Mouse (Mus musculus): ENCODE data around the gene Itgam. TPM values are rescaled to one million over a fixed set of nuclear protein-coding genes. Genes with fewer than 3 reads are reported as not detected.
"Not testable (repeated sequence)": the region's sequence is repeated elsewhere in the genome, so short reads cannot be mapped to it uniquely, and the experiment has no call there.

Itgam gene
- 1.8 TPM in 2 replicates for polyA plus RNA-seq (2015; fragmentation: Nextera tagmentation; extraction: Ambion mirVana)

DNA sequence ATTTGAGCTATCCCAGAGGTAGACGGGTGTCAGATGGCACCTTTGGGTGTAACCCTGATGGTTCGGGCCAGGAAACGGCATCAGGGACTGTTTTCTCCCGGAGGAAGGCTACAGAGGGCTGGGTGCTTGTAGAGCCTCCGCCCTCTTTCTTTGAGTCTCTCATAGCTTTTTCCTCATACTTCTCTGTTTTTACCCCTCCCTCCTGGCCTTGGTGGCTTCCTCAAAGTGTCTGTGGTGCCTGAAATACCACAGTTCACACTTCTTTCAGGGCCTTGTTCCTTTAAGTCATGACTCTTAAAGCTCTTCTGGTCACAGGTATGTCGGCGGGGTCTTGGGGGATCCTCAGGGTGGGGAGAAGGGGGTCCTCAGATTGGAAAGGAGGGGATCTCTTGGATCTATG, at the start of gene Itgam, which contains the start of gene Gm49368:
TSS of gene Itgam (plus strand) at position 185 of the 400 bp plus-strand sequence.
TSS of gene Gm49368 (plus strand) at position 228 of the 400 bp plus-strand sequence.
- peak within 1 kb of the TSS; percentile 15; the same call in 1 of the 2 replicates for H3K27ac ChIP-seq
- no peaks in the 10 kb centered on the region for H3K27me3 ChIP-seq
- H3K4me2 ChIP-seq: no peak within 1 kb of the TSS
- ATAC-seq (ENCODE audit: low read depth): no peak
- H3K36me3 ChIP-seq: no peaks in the 10 kb centered on the region
- 0 out of 2 replicates have a peak, but pooled peaks cover 6% of the 10 kb centered on the region for H3K4me1 ChIP-seq (replicated peaks)
- no peak for DNase-seq
- H3K9me3 ChIP-seq (replicated peaks): no peaks in the 10 kb centered on the region
- WGBS (ENCODE audit: insufficient replicate concordance): 30% methylated on average over 7 of the region's 7 CpGs
- no peak within 1 kb of the TSS for H3K4me3 ChIP-seq (replicated peaks)
- H3K9ac ChIP-seq: no peak within 1 kb of the TSS

DNA sequence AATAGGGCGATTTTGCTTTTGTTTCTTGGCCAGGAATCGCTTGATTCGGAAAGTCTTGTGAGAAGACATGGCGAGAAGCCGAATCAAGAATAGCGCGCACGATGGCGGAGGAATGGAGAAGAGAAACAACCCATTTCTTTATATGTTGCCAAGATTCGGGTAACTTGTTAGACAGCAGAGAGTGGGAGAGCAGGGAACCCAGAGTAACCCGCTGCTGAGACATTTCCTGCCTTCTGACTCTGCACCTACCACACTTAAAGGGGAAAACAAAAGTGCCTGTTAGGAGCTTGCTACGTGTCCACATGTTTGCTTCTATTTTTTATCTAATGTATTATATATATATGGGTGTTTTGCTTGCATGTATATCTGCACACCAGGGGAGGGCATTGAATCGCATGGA, 49.3 kb upstream of the Itgam start:
- Histone ChIP-seq H3K9ac (no peak overlapping the region), H3K9me3 (replicated peaks) (no peaks in the 10 kb centered on the region), H3K27ac (no peak overlapping the region), H3K27me3 (no peaks in the 10 kb centered on the region), H3K4me1 (replicated peaks) (no peaks in the 10 kb centered on the region; the same call in 1 of the 2 replicates), H3K4me3 (replicated peaks) (no peak overlapping the region), H3K4me2 (no peak overlapping the region), H3K36me3 (no peaks in the 10 kb centered on the region)
- 78% methylated on average over 13 of the region's 13 CpGs for WGBS (ENCODE audit: insufficient replicate concordance)
- ATAC-seq (ENCODE audit: low read depth): no peak
- no peak for DNase-seq

DNA sequence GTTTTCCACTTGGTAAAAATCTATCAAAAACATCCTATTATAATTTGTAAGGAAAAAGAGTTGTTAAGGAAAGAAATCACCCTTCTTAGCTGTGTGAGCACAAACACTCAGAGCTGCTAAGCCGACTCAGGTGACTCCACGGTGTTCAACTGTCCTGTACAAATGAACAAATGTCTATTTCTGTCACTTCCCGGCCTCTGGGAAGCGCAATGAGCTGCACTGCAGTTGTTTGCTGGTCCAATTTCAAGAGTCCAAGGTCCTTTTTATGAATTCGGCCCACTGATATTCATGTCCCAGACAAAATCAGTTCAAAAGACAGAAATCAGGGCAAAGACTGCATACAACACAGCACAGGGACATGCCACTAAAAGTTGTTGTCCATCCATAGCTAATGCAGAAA, 46.3 kb upstream of the Itgam start:
- not testable (repeated sequence) for ATAC-seq (ENCODE audit: low read depth); H3K9me3 ChIP-seq (replicated peaks); H3K4me3 ChIP-seq (replicated peaks); H3K36me3 ChIP-seq; H3K9ac ChIP-seq; H3K4me2 ChIP-seq; H3K27me3 ChIP-seq; H3K27ac ChIP-seq; DNase-seq; H3K4me1 ChIP-seq (replicated peaks)
- 50% methylated on average over 5 of the region's 5 CpGs for WGBS (ENCODE audit: insufficient replicate concordance)

DNA sequence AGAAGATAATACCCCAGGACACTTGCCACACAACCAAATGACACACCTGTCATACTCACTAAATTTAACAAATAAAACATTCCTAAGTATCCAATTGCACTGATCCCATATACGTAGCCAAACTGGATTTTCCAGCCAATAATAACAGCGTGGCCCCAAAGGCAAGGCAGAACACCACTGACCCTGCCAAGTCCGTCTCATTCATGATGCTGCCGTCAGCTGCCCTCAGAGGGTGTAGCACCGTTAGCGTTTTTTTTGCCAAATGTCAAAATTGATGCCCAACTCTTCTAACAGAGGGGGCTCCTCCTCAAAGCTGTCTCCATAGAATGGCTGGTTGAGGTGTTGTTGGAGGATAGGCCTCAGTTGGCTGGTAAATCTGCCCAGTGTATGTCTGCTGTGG, 45.8 kb upstream of the Itgam start:
- Histone ChIP-seq H3K27me3 (no peaks in the 10 kb centered on the region), H3K4me2 (no peak overlapping the region), H3K4me1 (replicated peaks) (no peaks in the 10 kb centered on the region), H3K27ac (no peak overlapping the region), H3K36me3 (no peaks in the 10 kb centered on the region), H3K9me3 (replicated peaks) (no peaks in the 10 kb centered on the region), H3K4me3 (replicated peaks) (no peak overlapping the region), H3K9ac (no peak overlapping the region)
- DNase-seq (no peak), ATAC-seq (ENCODE audit: low read depth) (no peak)
- WGBS (ENCODE audit: insufficient replicate concordance): 74% methylated on average over 6 of the region's 6 CpGs

DNA sequence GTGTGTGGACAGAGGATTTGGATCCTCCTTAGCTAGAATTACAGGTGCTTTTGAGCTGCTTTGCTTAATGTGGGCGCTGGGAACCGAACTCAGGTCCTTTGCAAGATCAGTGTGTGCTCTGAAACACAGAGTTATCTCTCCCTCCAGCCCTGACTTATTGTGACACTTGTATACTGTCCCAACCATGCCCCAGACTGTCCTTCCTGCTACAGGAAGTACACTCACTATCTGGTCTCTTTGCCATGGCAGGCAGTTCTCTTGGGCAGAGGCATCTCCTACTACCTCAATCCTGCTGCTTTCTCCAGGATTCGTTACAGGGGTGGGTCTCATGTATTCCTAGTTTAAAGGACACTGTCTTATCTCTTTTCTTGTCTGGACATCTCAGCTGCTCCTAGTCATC, 44.2 kb upstream of the Itgam start:
- DNase-seq (no peak), ATAC-seq (ENCODE audit: low read depth) (no peak)
- H3K27me3 ChIP-seq: no peaks in the 10 kb centered on the region
- no peak overlapping the region for H3K9ac ChIP-seq
- H3K4me3 ChIP-seq (replicated peaks): no peak overlapping the region
- no peaks in the 10 kb centered on the region for H3K9me3 ChIP-seq (replicated peaks)
- H3K4me1 ChIP-seq (replicated peaks): no peaks in the 10 kb centered on the region
- H3K4me2 ChIP-seq: no peak overlapping the region
- no peaks in the 10 kb centered on the region for H3K36me3 ChIP-seq
- WGBS (ENCODE audit: insufficient replicate concordance): 55% methylated on average over 3 of the region's 3 CpGs
- H3K27ac ChIP-seq: no peak overlapping the region

DNA sequence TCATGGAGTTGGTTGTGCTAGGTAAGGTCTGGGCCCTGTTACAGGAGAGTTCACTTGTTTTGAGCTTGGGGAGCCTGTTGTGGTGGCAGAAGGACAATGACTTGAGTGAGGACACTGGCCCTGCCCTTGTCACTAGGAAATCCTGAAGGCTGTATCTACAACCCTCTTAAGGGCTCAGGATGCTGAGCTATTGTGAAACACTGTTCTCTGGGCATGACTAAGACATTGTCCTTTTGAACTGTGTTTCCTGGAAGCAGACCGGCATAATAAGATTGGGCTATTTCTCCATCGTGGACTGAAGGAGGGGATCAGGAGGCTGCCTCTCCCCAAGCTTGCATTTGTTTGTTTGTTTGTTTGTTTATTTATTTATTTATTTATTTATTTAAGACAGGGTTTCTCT, 43.3 kb upstream of the Itgam start:
- no peaks in the 10 kb centered on the region for H3K27me3 ChIP-seq
- H3K4me2 ChIP-seq: no peak overlapping the region
- no peak overlapping the region for H3K27ac ChIP-seq
- H3K4me3 ChIP-seq (replicated peaks): no peak overlapping the region
- H3K9me3 ChIP-seq (replicated peaks): no peaks in the 10 kb centered on the region
- no peak overlapping the region for H3K9ac ChIP-seq
- H3K4me1 ChIP-seq (replicated peaks): no peaks in the 10 kb centered on the region
- ATAC-seq (ENCODE audit: low read depth) (no peak), DNase-seq (no peak)
- 35% methylated on average over 2 of the region's 2 CpGs for WGBS (ENCODE audit: insufficient replicate concordance)
- H3K36me3 ChIP-seq: no peaks in the 10 kb centered on the region

DNA sequence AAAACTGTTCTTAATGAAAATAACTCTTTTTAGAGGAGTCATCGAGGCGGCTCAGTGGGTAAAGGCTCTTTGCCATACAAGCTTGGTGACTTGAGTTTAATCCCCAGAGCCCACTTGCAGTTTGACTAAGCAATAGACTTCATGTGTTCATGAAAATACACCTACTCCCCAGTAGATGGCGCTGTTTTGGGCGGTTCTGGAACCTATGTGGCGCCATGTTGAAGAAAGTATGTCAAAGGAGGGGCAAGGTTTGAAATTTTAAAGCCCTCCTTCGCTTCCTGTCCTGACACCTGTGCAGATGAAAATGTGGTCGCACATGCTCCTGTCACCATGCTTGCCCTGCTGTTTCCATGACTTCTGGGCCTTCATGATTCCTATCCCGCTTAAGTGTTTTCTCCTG, 39.5 kb upstream of the Itgam start:
- Histone ChIP-seq H3K4me3 (replicated peaks) (no peak overlapping the region), H3K4me1 (replicated peaks) (no peaks in the 10 kb centered on the region), H3K27me3 (no peaks in the 10 kb centered on the region), H3K36me3 (no peaks in the 10 kb centered on the region), H3K9ac (no peak overlapping the region), H3K9me3 (replicated peaks) (no peaks in the 10 kb centered on the region), H3K27ac (no peak overlapping the region), H3K4me2 (no peak overlapping the region)
- 54% methylated on average over 8 of the region's 8 CpGs for WGBS (ENCODE audit: insufficient replicate concordance)
- no peak for DNase-seq
- no peak for ATAC-seq (ENCODE audit: low read depth)

DNA sequence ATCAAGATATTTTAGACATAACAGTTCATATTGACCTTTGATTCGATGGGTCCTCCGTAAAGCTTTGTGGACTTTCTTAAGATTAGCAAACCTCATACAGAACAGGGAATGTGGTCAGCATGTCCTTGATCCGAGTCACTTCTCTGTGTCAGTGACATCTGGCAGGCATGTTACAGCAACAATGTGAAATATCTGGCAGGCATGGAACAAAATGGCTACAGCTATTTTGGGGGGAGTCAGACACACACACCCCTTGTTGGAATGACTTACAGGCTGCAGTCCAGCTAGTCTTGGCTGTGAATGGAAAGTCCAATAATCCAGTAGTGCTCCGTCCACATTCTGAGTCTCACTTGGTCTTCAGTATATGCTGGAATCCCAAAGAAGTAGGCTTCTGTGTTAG, 38.9 kb upstream of the Itgam start:
- H3K27ac ChIP-seq: no peak overlapping the region
- ATAC-seq (ENCODE audit: low read depth): no peak
- WGBS (ENCODE audit: insufficient replicate concordance): 71% methylated on average over 4 of the region's 4 CpGs
- no peak overlapping the region for H3K4me3 ChIP-seq (replicated peaks)
- DNase-seq: no peak
- no peak overlapping the region for H3K4me2 ChIP-seq
- no peak overlapping the region for H3K9ac ChIP-seq
- no peaks in the 10 kb centered on the region for H3K9me3 ChIP-seq (replicated peaks)
- H3K4me1 ChIP-seq (replicated peaks): no peaks in the 10 kb centered on the region
- no peaks in the 10 kb centered on the region for H3K36me3 ChIP-seq
- no peaks in the 10 kb centered on the region for H3K27me3 ChIP-seq

DNA sequence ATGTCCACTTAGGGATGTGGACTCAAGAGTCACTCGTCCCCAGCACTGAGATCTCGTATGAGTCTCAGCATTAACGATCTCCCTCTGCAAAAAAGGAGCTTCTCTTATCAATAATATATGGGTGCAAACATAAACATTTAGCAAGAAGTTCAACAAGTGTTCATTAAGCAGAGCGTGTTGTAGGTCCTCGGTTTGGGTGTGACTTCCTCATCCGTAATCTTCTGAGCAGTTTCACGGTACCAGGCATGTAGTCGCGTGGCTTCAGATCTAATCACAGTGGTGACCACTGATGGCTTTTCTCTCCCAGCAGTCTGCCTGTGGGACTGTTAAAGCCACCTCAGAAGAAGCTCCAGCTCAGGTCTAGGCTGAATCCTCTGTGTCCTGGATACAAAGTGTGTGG, 38.1 kb upstream of the Itgam start:
- H3K27ac ChIP-seq: no peak overlapping the region
- no peaks in the 10 kb centered on the region for H3K27me3 ChIP-seq
- WGBS (ENCODE audit: insufficient replicate concordance): 65% methylated on average over 9 of the region's 9 CpGs
- H3K4me2 ChIP-seq: no peak overlapping the region
- no peaks in the 10 kb centered on the region for H3K36me3 ChIP-seq
- H3K9me3 ChIP-seq (replicated peaks): no peaks in the 10 kb centered on the region
- H3K4me1 ChIP-seq (replicated peaks): no peaks in the 10 kb centered on the region
- no peak overlapping the region for H3K4me3 ChIP-seq (replicated peaks)
- ATAC-seq (ENCODE audit: low read depth): no peak
- no peak overlapping the region for H3K9ac ChIP-seq
- DNase-seq: no peak

DNA sequence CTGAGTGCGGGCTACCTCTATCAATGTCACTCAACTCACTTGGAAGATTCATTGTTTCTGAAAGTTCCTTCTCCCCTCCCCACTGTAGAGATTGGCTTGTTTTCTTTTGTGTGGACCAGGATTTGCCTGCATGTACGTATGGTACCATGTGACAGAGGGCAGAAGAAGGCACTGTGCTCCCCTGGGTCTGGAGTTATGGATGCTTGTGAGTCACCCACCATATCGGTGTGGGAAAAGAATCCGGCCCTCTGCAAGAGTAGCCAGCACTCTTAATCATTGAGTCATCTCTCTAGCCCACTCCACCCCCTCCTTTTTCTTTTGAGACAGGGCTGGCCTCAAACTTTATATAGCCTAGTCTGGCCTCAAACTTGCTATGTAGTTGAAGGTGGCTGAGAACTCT, 37.5 kb upstream of the Itgam start:
- ATAC-seq (ENCODE audit: low read depth) (no peak), DNase-seq (no peak)
- Histone ChIP-seq H3K4me1 (replicated peaks) (no peaks in the 10 kb centered on the region), H3K9ac (no peak overlapping the region), H3K27me3 (no peaks in the 10 kb centered on the region), H3K4me2 (no peak overlapping the region), H3K36me3 (no peaks in the 10 kb centered on the region), H3K4me3 (replicated peaks) (no peak overlapping the region), H3K9me3 (replicated peaks) (no peaks in the 10 kb centered on the region), H3K27ac (no peak overlapping the region)
- WGBS (ENCODE audit: insufficient replicate concordance): 72% methylated on average over 4 of the region's 4 CpGs

DNA sequence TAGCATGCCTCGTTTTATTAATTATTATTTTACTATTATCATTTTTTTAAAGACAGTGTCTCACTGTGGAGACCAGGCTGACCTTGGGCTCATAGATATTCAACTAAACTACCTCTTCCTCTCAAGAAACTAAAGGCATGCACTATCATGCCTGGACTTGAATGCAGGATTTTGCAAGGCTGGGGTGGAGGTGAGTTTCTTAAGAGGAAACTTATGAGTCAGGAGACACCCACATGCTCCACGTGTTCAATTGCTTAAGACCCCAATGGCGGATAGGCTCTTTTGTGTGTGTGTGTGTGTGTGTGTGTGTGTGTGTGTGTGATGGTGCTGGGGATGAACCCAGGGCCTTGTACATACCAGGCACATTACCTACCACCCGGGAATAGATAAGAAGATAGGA, 37.1 kb upstream of the Itgam start:
- no peaks in the 10 kb centered on the region for H3K9me3 ChIP-seq (replicated peaks)
- H3K9ac ChIP-seq: no peak overlapping the region
- DNase-seq: no peak
- H3K27ac ChIP-seq: no peak overlapping the region
- H3K27me3 ChIP-seq: no peaks in the 10 kb centered on the region
- no peaks in the 10 kb centered on the region for H3K4me1 ChIP-seq (replicated peaks)
- no peak overlapping the region for H3K4me3 ChIP-seq (replicated peaks)
- ATAC-seq (ENCODE audit: low read depth): no peak
- no peaks in the 10 kb centered on the region for H3K36me3 ChIP-seq
- 57% methylated on average over 4 of the region's 4 CpGs for WGBS (ENCODE audit: insufficient replicate concordance)
- H3K4me2 ChIP-seq: no peak overlapping the region

DNA sequence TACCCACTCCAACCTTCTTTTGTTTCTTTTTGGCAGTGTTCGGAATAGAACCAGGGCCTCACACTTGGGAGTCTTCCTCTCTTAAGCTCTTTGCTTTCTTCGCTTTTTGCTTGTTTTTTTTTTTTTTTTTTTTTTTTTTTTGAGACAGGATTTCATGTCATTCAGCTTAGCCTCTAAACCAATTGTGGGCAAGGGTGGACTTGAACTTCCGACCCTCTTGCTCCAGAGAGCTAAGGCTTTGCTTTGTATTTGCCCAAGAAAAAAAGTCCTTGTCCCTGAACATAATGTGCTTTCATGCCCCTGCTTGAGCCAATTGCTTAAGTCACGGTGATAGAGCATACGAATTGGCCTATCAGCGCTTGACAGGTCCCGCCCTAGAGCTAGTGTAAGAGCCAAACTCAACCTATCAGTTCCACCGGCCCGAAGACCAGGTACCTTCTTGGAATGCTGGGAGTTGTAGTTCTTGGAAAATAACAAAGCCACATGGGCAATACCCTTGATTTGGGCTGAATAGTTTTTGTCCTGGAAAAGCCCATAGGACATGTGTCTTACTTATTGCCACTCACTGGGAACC, 30.9 kb upstream of the Itgam start:
- H3K4me2 ChIP-seq: no peak overlapping the region
- ATAC-seq (ENCODE audit: low read depth) (peak; percentile 92), DNase-seq (peak; percentile 39)
- H3K27me3 ChIP-seq: no peaks in the 10 kb centered on the region
- H3K4me3 ChIP-seq (replicated peaks): no peak overlapping the region
- 45% methylated on average over 9 of the region's 9 CpGs for WGBS (ENCODE audit: insufficient replicate concordance)
- H3K27ac ChIP-seq: no peak overlapping the region
- H3K9me3 ChIP-seq (replicated peaks): no peaks in the 10 kb centered on the region
- H3K36me3 ChIP-seq: no peaks in the 10 kb centered on the region
- no peaks in the 10 kb centered on the region; the same call in 1 of the 2 replicates for H3K4me1 ChIP-seq (replicated peaks)
- no peak overlapping the region for H3K9ac ChIP-seq
